Mouse (Mus musculus) stomach, embryonic 16.5 days (tissue): Measurements from ENCODE around the gene Rbm20. TPM values are rescaled to one million over a fixed set of nuclear protein-coding genes. Genes with fewer than 3 reads are reported as not detected.

Experiments used
- ATAC-seq: fragments of 200-750 bp; cut with Nextera tagmentation; 2 replicates; pipeline ENCODE4 v1.8.0; 2017; ENCODE audit warnings: moderate number of reproducible peaks, moderate TSS enrichment; ENCODE audit not compliant: insufficient read depth, low FRiP score
- H3K27ac ChIP-seq: fragments of 300-500 bp; sonication (generic); 2 replicates; pipeline ENCODE4 v1.5.1; 2014; ENCODE audit warnings: low read length
- H3K27me3 ChIP-seq: fragments of 300-500 bp; sonication (generic); 2 replicates; pipeline ENCODE4 v1.6.1; 2014; ENCODE audit warnings: low read length, control low read depth, mixed read lengths; ENCODE audit not compliant: control insufficient read depth, insufficient read depth
- H3K36me3 ChIP-seq: fragments of 300-500 bp; sonication (generic); 2 replicates; pipeline ENCODE4 v1.6.1; 2014; ENCODE audit warnings: low read length; ENCODE audit not compliant: control insufficient read depth, insufficient read depth
- H3K4me1 ChIP-seq: fragments of 300-500 bp; sonication (generic); 2 replicates; pipeline ENCODE4 v1.6.1; 2014; ENCODE audit warnings: low read length, control low read depth, mixed read lengths; ENCODE audit not compliant: control insufficient read depth, insufficient read depth
- H3K4me2 ChIP-seq: fragments of 300-500 bp; sonication (generic); 2 replicates; pipeline ENCODE4 v1.6.1; 2014; ENCODE audit warnings: low read depth, low read length, mixed read lengths
- H3K4me3 ChIP-seq: fragments of 300-500 bp; sonication (generic); replicated peaks from 2 replicates; pipeline ENCODE4 v1.5.1; 2014; ENCODE audit warnings: mild to moderate bottlenecking, low read length
- H3K9ac ChIP-seq: fragments of 300-500 bp; sonication (generic); 2 replicates; pipeline ENCODE4 v1.6.1; 2014; ENCODE audit warnings: low read length
- H3K9me3 ChIP-seq: fragments of 300-500 bp; sonication (generic); replicated peaks from 2 replicates; pipeline ENCODE4 v1.6.1; 2016; ENCODE audit warnings: low read length, control low read depth; ENCODE audit not compliant: control insufficient read depth
- WGBS: fragments of 180-500 bp; shearing (Covaris S2); extraction: QIAGEN DNeasy Blood & Tissue Kit; methylation state at CpG from one replicate; pipeline ENCODE4 v1.1.7; 2014; 5-methylcytosine and 5-hydroxymethylcytosine counted together
- polyA plus RNA-seq: library from polyadenylated mRNA; unstranded; fragments of >200 nt; fragmentation: Nextera tagmentation; extraction: Ambion mirVana; gene quantifications from 2 replicates; pipeline ENCODE4 v1.2.1, GENCODE M21; 2015

Rbm20 gene
- polyA plus RNA-seq, 1 experiment from 2014 or later, result 1.4 TPM

- no peak overlapping the region for H3K27ac ChIP-seq
- no peak overlapping the region for H3K9ac ChIP-seq
- 55% methylated on average over 7 of the region's 7 CpGs for WGBS
- no peak overlapping the region for H3K4me2 ChIP-seq
- H3K4me3 ChIP-seq, result no peak overlapping the region
- ATAC-seq, result no peak
- no peaks in the 10 kb centered on the region for H3K36me3 ChIP-seq
- no peaks in the 10 kb centered on the region for H3K27me3 ChIP-seq
- no peaks in the 10 kb centered on the region; the same call in none of the 2 replicates for H3K9me3 ChIP-seq
- no peaks in the 10 kb centered on the region for H3K4me1 ChIP-seq
These were observed 75.9 kb downstream of the Rbm20 start for GRCm38 (mm10) chr19:53752993-53753392.

- Histone ChIP-seq H3K27ac (no peak overlapping the region), H3K36me3 (no peaks in the 10 kb centered on the region), H3K4me2 (no peak overlapping the region), H3K27me3 (no peaks in the 10 kb centered on the region), H3K4me1 (no peaks in the 10 kb centered on the region), H3K4me3 (no peak overlapping the region), H3K9ac (no peak overlapping the region), H3K9me3 (no peaks in the 10 kb centered on the region; the same call in none of the 2 replicates)
- 57% methylated on average over 7 of the region's 7 CpGs for WGBS
- no peak for ATAC-seq
These were observed 77.3 kb downstream of the Rbm20 start for GRCm38 (mm10) chr19:53754421-53754830.

- H3K27me3 ChIP-seq, result no peaks in the 10 kb centered on the region
- H3K4me3 ChIP-seq, result no peak overlapping the region
- H3K4me2 ChIP-seq, result no peak overlapping the region
- no peaks in the 10 kb centered on the region for H3K36me3 ChIP-seq
- H3K4me1 ChIP-seq, result no peaks in the 10 kb centered on the region
- WGBS, result 73% methylated on average over 5 of the region's 5 CpGs
- no peak overlapping the region for H3K27ac ChIP-seq
- no peaks in the 10 kb centered on the region; the same call in 1 of the 2 replicates for H3K9me3 ChIP-seq
- no peak overlapping the region for H3K9ac ChIP-seq
- no peak for ATAC-seq
These were observed 78.2 kb downstream of the Rbm20 start for GRCm38 (mm10) chr19:53755346-53755745.

GRCm38 (mm10) chr19:53757432-53758109 lies 80.5 kb downstream of the Rbm20 start:
- Histone ChIP-seq H3K36me3 (no peaks in the 10 kb centered on the region), H3K9me3 (no peaks in the 10 kb centered on the region; the same call in 1 of the 2 replicates), H3K4me3 (no peak overlapping the region), H3K9ac (no peak overlapping the region), H3K27me3 (no peaks in the 10 kb centered on the region), H3K27ac (no peak overlapping the region), H3K4me2 (no peak overlapping the region), H3K4me1 (no peaks in the 10 kb centered on the region)
- WGBS, result 83% methylated on average over 17 of the region's 17 CpGs
- ATAC-seq, result no peak

GRCm38 (mm10) chr19:53758881-53759418 lies 81.8 kb downstream of the Rbm20 start:
- Histone ChIP-seq H3K4me2 (no peak overlapping the region), H3K9me3 (no peaks in the 10 kb centered on the region; the same call in 1 of the 2 replicates), H3K4me3 (no peak overlapping the region), H3K27me3 (no peaks in the 10 kb centered on the region), H3K27ac (no peak overlapping the region), H3K36me3 (no peaks in the 10 kb centered on the region), H3K9ac (no peak overlapping the region), H3K4me1 (no peaks in the 10 kb centered on the region)
- ATAC-seq, result no peak
- 72% methylated on average over 2 of the region's 2 CpGs for WGBS

GRCm38 (mm10) chr19:53760125-53761101 lies 83.3 kb downstream of the Rbm20 start:
- Histone ChIP-seq H3K27ac (no peak overlapping the region), H3K4me2 (no peak overlapping the region), H3K9me3 (no peaks in the 10 kb centered on the region; the same call in 1 of the 2 replicates), H3K9ac (no peak overlapping the region), H3K36me3 (no peaks in the 10 kb centered on the region), H3K4me1 (no peaks in the 10 kb centered on the region), H3K4me3 (no peak overlapping the region), H3K27me3 (no peaks in the 10 kb centered on the region)
- ATAC-seq, result no peak
- 83% methylated on average over 17 of the region's 17 CpGs for WGBS

GRCm38 (mm10) chr19:53762749-53763438 lies 85.8 kb downstream of the Rbm20 start:
- H3K9ac ChIP-seq, result no peak overlapping the region
- no peak overlapping the region for H3K4me3 ChIP-seq
- no peaks in the 10 kb centered on the region for H3K9me3 ChIP-seq
- H3K27me3 ChIP-seq, result no peaks in the 10 kb centered on the region
- WGBS, result 58% methylated on average over 8 of the region's 8 CpGs
- no peak overlapping the region for H3K27ac ChIP-seq
- H3K4me1 ChIP-seq, result no peaks in the 10 kb centered on the region
- H3K4me2 ChIP-seq, result no peak overlapping the region
- no peaks in the 10 kb centered on the region for H3K36me3 ChIP-seq
- peak; percentile 47; the same call in 1 of the 2 replicates for ATAC-seq

GRCm38 (mm10) chr19:53764688-53765478 lies 87.8 kb downstream of the Rbm20 start:
- H3K9ac ChIP-seq, result no peak overlapping the region
- no peak for ATAC-seq
- H3K27ac ChIP-seq, result no peak overlapping the region
- no peaks in the 10 kb centered on the region for H3K27me3 ChIP-seq
- H3K4me2 ChIP-seq, result no peak overlapping the region
- no peaks in the 10 kb centered on the region for H3K36me3 ChIP-seq
- no peaks in the 10 kb centered on the region for H3K9me3 ChIP-seq
- H3K4me3 ChIP-seq, result no peak overlapping the region
- 0 out of 2 replicates have a peak, but pooled peaks cover 5% of the 10 kb centered on the region for H3K4me1 ChIP-seq
- WGBS, result 81% methylated on average over 7 of the region's 7 CpGs
